Mouse (Mus musculus) CD4-positive helper T cell, adult 2 months (primary cell): ENCODE data around the gene Spag16.

Experiments used
- DNase-seq: peaks from one replicate; pipeline ENCODE4 v3.0.0-alpha.2; 2012; ENCODE audit warnings: low read depth, missing footprints, low spot score

The Spag16 gene

GRCm38 (mm10) chr1:70082208-70082878, 255.6 kb downstream of the Spag16 start:
- DNase-seq: no peak

GRCm38 (mm10) chr1:70104683-70105082, 277.9 kb downstream of the Spag16 start:
- no peak for DNase-seq

DNA sequence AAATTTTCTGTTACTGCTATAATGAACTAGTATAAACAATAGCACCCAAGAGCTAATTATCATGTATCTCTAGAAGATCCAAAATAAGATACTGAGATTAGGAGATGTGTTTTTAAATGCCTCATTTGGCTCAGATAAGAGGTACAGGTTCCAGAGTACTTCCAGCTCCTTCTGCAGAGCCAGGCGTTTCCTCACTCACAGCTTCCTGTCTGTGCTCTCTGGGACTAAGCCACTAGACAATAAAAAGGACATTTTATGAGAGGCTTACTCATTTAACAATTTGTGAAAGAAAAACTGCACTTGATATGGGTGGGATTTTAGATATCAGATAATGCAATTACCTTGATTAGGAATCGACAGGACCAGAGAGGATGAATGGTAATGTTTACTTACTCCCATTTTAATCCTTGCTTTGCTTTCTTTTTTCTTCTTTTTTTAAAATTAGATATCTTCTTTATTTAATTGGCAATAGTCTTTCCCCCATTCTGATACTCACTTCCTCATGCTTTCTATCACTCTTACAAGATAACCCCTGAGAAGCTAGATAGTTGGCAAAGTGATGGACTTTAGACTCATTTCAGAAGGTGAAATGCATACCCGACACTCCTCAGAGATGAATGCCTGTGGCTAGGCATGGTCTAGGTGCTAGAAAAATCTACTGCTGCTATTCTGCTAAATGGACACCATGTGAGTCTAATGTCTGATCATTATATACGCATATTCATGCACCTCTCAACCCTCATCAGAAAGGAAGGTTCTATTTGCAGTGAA, 289.6 kb downstream of the Spag16 start:
- DNase-seq: no peak

GRCm38 (mm10) chr1:70128035-70128434, 301.3 kb downstream of the Spag16 start:
- no peak for DNase-seq

GRCm38 (mm10) chr1:70135547-70135946, 308.8 kb downstream of the Spag16 start:
- DNase-seq: no peak

- no peak for DNase-seq
These were observed 338.8 kb downstream of the Spag16 start for GRCm38 (mm10) chr1:70165343-70166158.

DNA sequence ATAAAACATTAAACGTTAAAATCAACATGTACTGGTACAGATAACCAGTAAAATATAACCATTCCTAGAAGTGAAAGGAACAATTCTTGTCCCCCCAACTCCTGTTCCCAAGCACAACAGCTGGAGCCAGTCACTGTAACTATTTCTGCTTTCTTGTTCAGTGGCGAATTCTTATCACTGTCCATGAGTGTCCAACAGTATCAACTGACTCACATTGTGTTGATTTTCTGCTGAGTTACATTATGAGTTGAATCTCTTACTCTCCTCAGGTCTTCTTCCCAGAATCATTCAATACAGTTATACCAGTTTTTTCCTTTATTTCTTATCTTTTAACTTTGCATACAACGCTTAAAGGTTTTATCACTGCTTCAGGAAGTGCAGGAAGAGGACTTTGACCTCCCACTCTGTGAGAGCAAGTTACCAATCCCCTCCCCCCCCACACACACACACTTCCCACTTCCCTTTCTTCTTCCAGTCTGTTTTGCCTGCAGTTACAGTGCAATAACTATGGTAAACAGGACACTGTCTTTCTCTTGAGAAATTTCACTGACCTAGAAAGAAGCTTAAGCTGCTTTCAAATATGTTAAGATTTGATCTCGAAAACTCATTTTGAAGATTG, 353.5 kb downstream of the Spag16 start:
- no peak for DNase-seq

GRCm38 (mm10) chr1:70264815-70265214, 438.0 kb downstream of the Spag16 start:
- DNase-seq: no peak

GRCm38 (mm10) chr1:70265920-70266505, 439.2 kb downstream of the Spag16 start:
- DNase-seq: no peak

DNA sequence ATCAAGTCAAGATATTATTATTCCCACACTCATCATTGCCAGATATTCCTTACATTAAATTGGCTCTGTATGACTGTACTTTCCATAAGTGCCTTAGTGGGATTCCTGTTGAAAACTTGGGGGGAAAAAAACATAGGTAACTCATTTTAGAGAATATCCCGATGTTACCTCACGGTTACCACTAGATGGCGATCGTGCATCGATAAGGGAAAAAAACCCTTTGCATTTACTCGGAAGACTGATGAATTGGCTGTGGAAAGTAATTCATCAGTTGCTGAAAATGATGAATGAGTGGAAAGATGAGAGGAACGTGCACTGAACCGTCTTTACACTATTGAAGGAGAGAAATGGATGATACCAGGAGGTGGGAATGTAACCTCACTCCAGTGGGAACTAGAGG, 443.4 kb downstream of the Spag16 start:
- DNase-seq: no peak

DNA sequence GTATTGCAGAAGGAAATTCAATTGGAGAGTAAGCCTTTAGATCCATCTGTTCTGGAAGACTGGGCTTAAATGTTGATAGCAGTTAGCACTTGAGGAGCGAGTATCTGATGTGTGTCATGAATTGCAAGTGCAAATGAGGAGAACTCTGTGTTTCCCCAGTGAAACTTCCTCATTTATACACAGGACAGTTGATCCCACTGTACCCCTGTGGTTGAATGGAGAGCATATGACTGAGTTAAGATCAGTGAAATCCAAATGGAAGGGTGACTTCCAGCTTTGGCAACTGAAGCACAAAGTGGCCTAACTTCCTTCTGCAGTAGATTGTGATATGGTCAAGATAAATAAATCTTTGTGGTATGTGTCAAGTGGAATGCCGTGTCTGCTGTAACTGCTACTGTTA, 446.0 kb downstream of the Spag16 start:
- DNase-seq: no peak

GRCm38 (mm10) chr1:70279296-70279695, 452.5 kb downstream of the Spag16 start:
- no peak for DNase-seq

- no peak for DNase-seq
These were observed 456.6 kb downstream of the Spag16 start for GRCm38 (mm10) chr1:70283388-70283787.

DNA sequence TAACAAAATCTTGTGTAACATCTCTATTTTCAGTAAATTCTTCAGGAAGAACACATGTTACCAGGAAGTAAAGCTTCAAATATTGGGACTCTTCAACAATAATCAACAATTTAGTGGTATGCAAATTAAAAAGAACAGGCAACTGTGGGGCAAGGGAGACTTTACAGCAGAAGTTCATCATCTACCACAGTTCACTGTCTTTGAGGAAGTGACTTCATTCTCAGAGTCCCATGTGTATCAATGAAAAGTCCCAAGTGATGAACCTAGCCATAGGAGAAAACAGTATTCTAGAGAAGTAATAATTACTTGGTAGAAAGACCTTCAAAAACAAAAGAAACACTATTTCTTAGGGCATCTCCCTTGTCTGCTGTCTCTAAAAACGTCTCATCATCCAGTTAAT, 457.4 kb downstream of the Spag16 start:
- DNase-seq: no peak

DNA sequence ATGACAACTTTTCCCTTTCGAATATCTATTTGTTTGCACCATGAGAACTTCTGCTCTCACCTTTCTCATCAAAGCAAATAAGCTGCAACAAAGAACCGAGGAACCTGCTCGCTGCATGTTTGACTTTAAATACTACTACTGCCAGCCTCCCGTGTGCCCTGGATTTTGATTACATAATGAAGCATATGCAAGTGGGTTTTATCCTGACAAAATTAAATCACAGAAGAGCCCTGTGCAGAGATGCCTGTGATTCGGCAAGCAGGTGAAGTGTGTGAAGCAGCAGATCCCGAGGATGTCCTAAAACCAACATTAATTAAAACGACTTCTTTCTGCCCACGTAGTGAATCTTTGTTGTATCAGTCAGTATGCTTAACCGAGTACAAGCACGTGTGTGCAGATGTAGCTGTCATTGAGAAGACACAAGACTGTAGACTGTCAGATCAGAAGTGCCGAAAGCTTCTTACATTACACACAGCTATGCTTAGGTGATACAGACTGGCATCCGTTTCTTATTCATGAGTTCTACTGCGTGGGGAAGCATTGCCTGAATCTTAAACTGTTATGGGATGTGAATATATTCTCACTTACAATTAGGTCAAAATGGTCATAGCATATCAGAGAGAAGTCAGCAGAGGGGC, 489.5 kb downstream of the Spag16 start:
- DNase-seq: no peak

DNA sequence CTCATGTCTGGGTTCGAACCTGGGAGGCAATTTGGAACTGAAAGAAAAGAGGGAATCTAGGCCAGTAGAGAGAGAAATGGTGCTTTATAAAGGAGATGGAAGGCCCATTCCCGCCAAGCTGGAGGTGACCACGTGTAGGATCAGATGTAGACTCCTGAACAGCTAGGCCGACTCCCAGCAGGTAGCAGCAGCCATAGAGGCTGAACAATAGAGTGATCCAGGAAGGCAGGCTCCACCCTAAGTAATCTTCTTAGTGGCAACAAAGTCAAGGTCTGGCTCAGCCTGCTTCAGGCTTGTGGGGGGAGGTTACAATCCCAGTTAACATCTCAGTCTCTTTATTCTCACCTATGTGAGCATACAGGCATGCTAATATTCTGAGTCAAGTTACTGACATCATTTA, 494.2 kb downstream of the Spag16 start:
- DNase-seq: no peak

GRCm38 (mm10) chr1:70346179-70346578, 519.4 kb downstream of the Spag16 start:
- no peak for DNase-seq

DNA sequence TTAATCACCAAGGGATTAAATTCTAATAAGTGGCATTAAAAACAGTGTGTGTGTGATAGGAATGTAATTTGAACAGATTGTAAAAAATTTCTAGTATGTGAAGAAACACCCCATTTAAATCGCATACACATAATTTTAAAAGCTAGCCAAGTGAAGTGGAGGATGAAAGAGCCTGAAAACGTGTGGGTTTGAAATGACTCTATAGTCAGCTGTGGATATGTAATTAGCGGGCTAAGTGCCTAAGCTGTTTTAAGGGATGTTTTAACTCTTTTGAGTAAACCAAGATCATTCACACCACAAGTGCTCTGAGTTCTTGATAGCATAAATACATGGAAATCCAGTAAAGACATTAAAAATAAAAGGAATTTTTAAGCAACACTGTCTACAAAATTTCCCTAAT, 524.6 kb downstream of the Spag16 start:
- no peak for DNase-seq

DNA sequence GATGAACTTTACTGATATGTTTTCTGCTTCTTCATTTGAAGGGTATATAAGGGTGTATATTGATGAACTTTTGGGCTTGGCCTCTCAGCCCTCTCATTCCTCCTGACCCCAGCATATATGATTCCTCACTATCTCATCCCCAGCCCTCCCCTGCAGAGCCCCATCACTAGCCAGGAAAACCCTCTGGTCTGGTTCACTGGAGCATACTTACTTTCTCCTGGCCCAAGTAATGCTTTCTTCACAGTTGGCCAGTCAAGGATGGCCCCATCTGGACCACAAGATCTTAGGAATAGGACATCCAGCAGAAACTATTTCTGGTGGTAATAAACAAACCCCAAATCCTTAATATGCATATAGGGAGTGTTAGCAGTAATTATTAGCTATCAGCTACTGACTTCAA, 527.2 kb downstream of the Spag16 start:
- no peak for DNase-seq

GRCm38 (mm10) chr1:70371721-70372120, 545.0 kb downstream of the Spag16 start:
- no peak for DNase-seq

GRCm38 (mm10) chr1:70380096-70380495, 553.3 kb downstream of the Spag16 start:
- DNase-seq: no peak
